Mouse (Mus musculus): ENCODE results near the gene Nlrp9b. TPM values are rescaled to one million over a fixed set of nuclear protein-coding genes. Genes with fewer than 3 reads are reported as not detected.
"Not testable (repeated sequence)": the region's sequence is repeated elsewhere in the genome, so short reads cannot be mapped to it uniquely, and the experiment has no call there.

Nlrp9b gene
- polyA plus RNA-seq, 1 experiment from 2014 or later, result 1.9 TPM

GRCm38 (mm10) chr7:19964985-19965579 is 26.2 kb upstream of the Nlrp9b start, which contains the start of gene Ceacam20:
Ceacam20 (plus strand) TSS chr7:19965412.
- TF ChIP-seq CTCF (IDR thresholded peaks at IDR 0.05; ENCODE audit: low read depth), result peak; percentile 15; the same call in 1 of the 2 replicates
- Histone ChIP-seq H3K36me3 (ENCODE audit: control insufficient read depth, insufficient read depth) (peaks cover 10% of the 10 kb centered on the region; the same call in 1 of the 2 replicates), H3K9me3 (ENCODE audit: control insufficient read depth) (no peaks in the 10 kb centered on the region), H3K27ac (ENCODE audit: low read depth, low read length) (peak within 1 kb of the TSS; percentile 62; the same call in 1 of the 2 replicates), H3K4me3 (ENCODE audit: low read depth, low read length) (peak within 1 kb of the TSS; percentile 26), H3K4me1 (replicated peaks; ENCODE audit: control insufficient read depth, insufficient read depth, low read length) (0 out of 2 replicates have a peak, but pooled peaks cover 6% of the 10 kb centered on the region), H3K27me3 (replicated peaks; ENCODE audit: control insufficient read depth, insufficient read depth, low read length) (no peaks in the 10 kb centered on the region), H3K9ac (ENCODE audit: low read depth, low read length) (no peak within 1 kb of the TSS), H3K4me2 (replicated peaks; ENCODE audit: low read depth) (peak within 1 kb of the TSS; percentile 55)
- ATAC-seq, result peak; percentile 85
- WGBS, result 57% methylated on average over 7 of the region's 7 CpGs

- Histone ChIP-seq H3K9ac (ENCODE audit: low read depth, low read length) (no peak overlapping the region), H3K4me1 (replicated peaks; ENCODE audit: control insufficient read depth, insufficient read depth, low read length) (0 out of 2 replicates have a peak, but pooled peaks cover 6% of the 10 kb centered on the region), H3K36me3 (ENCODE audit: control insufficient read depth, insufficient read depth) (peaks cover 18% of the 10 kb centered on the region; the same call in 1 of the 2 replicates), H3K4me2 (replicated peaks; ENCODE audit: low read depth) (no peak overlapping the region), H3K27ac (ENCODE audit: low read depth, low read length) (no peak overlapping the region), H3K4me3 (ENCODE audit: low read depth, low read length) (no peak overlapping the region), H3K27me3 (replicated peaks; ENCODE audit: control insufficient read depth, insufficient read depth, low read length) (no peaks in the 10 kb centered on the region), H3K9me3 (ENCODE audit: control insufficient read depth) (no peaks in the 10 kb centered on the region)
- WGBS, result 73% methylated on average over 3 of the region's 3 CpGs
- no peak for ATAC-seq
- no peak for TF ChIP-seq CTCF (IDR thresholded peaks at IDR 0.05; ENCODE audit: low read depth)
Measured at GRCm38 (mm10) chr7:19969106-19969505, 22.2 kb upstream of the Nlrp9b start.

GRCm38 (mm10) chr7:19969541-19970090 is 21.6 kb upstream of the Nlrp9b start:
- H3K4me1 ChIP-seq (replicated peaks; ENCODE audit: control insufficient read depth, insufficient read depth, low read length), result 0 out of 2 replicates have a peak, but pooled peaks cover 6% of the 10 kb centered on the region
- no peak overlapping the region for H3K9ac ChIP-seq (ENCODE audit: low read depth, low read length)
- 93% methylated on average over 4 of the region's 4 CpGs for WGBS
- H3K27ac ChIP-seq (ENCODE audit: low read depth, low read length), result no peak overlapping the region
- H3K4me2 ChIP-seq (replicated peaks; ENCODE audit: low read depth), result no peak overlapping the region
- peaks cover 22% of the 10 kb centered on the region; the same call in 1 of the 2 replicates for H3K36me3 ChIP-seq (ENCODE audit: control insufficient read depth, insufficient read depth)
- no peaks in the 10 kb centered on the region for H3K27me3 ChIP-seq (replicated peaks; ENCODE audit: control insufficient read depth, insufficient read depth, low read length)
- peak; percentile 54 for TF ChIP-seq CTCF (IDR thresholded peaks at IDR 0.05; ENCODE audit: low read depth)
- no peak overlapping the region for H3K4me3 ChIP-seq (ENCODE audit: low read depth, low read length)
- no peaks in the 10 kb centered on the region for H3K9me3 ChIP-seq (ENCODE audit: control insufficient read depth)
- ATAC-seq, result no peak

GRCm38 (mm10) chr7:19970196-19970595 is 21.1 kb upstream of the Nlrp9b start:
- no peak overlapping the region for H3K9ac ChIP-seq (ENCODE audit: low read depth, low read length)
- no peaks in the 10 kb centered on the region for H3K9me3 ChIP-seq (ENCODE audit: control insufficient read depth)
- no peak for ATAC-seq
- no peak overlapping the region for H3K4me2 ChIP-seq (replicated peaks; ENCODE audit: low read depth)
- TF ChIP-seq CTCF (IDR thresholded peaks at IDR 0.05; ENCODE audit: low read depth), result no peak
- no peak overlapping the region for H3K27ac ChIP-seq (ENCODE audit: low read depth, low read length)
- 93% methylated on average over 8 of the region's 8 CpGs for WGBS
- 0 out of 2 replicates have a peak, but pooled peaks cover 6% of the 10 kb centered on the region for H3K4me1 ChIP-seq (replicated peaks; ENCODE audit: control insufficient read depth, insufficient read depth, low read length)
- H3K4me3 ChIP-seq (ENCODE audit: low read depth, low read length), result no peak overlapping the region
- H3K27me3 ChIP-seq (replicated peaks; ENCODE audit: control insufficient read depth, insufficient read depth, low read length), result no peaks in the 10 kb centered on the region
- H3K36me3 ChIP-seq (ENCODE audit: control insufficient read depth, insufficient read depth), result peaks cover 26% of the 10 kb centered on the region; the same call in 1 of the 2 replicates

GRCm38 (mm10) chr7:19971516-19971915 is 19.7 kb upstream of the Nlrp9b start:
- peaks cover 28% of the 10 kb centered on the region; the same call in 1 of the 2 replicates for H3K36me3 ChIP-seq (ENCODE audit: control insufficient read depth, insufficient read depth)
- H3K27ac ChIP-seq (ENCODE audit: low read depth, low read length), result peak overlapping the region; percentile 46
- H3K4me3 ChIP-seq (ENCODE audit: low read depth, low read length), result no peak overlapping the region
- H3K9me3 ChIP-seq (ENCODE audit: control insufficient read depth), result no peaks in the 10 kb centered on the region
- ATAC-seq, result peak; percentile 75
- no peak overlapping the region for H3K9ac ChIP-seq (ENCODE audit: low read depth, low read length)
- 0 out of 2 replicates have a peak, but pooled peaks cover 3% of the 10 kb centered on the region for H3K4me1 ChIP-seq (replicated peaks; ENCODE audit: control insufficient read depth, insufficient read depth, low read length)
- no peaks in the 10 kb centered on the region for H3K27me3 ChIP-seq (replicated peaks; ENCODE audit: control insufficient read depth, insufficient read depth, low read length)
- H3K4me2 ChIP-seq (replicated peaks; ENCODE audit: low read depth), result no peak overlapping the region
- no peak for TF ChIP-seq CTCF (IDR thresholded peaks at IDR 0.05; ENCODE audit: low read depth)
- WGBS, result 59% methylated on average over 4 of the region's 4 CpGs

GRCm38 (mm10) chr7:19996721-19997120 is 5.5 kb downstream of the Nlrp9b start:
- not testable (repeated sequence) for H3K9me3 ChIP-seq (ENCODE audit: control insufficient read depth); H3K27me3 ChIP-seq (replicated peaks; ENCODE audit: control insufficient read depth, insufficient read depth, low read length); H3K4me1 ChIP-seq (replicated peaks; ENCODE audit: control insufficient read depth, insufficient read depth, low read length); H3K9ac ChIP-seq (ENCODE audit: low read depth, low read length); H3K36me3 ChIP-seq (ENCODE audit: control insufficient read depth, insufficient read depth); H3K4me3 ChIP-seq (ENCODE audit: low read depth, low read length); ATAC-seq; H3K27ac ChIP-seq (ENCODE audit: low read depth, low read length); H3K4me2 ChIP-seq (replicated peaks; ENCODE audit: low read depth)
- 64% methylated on average over 3 of the region's 3 CpGs for WGBS

Data from intestine, postnatal 0 days (tissue).